Mouse (Mus musculus) spleen, adult 2 months (tissue): ENCODE measurements around the gene Fubp1.

Source experiments
- CTCF ChIP-seq: fragments of 200-500 bp; IDR thresholded peaks from 2 replicates; pipeline ENCODE4 v1.5.1; 2011; ENCODE audit warnings: mild to moderate bottlenecking, inconsistent platforms; ENCODE audit not compliant: insufficient read depth, insufficient read length, insufficient replicate concordance; ENCODE audit errors: extremely low read depth
- POLR2A ChIP-seq: fragments of 200-500 bp; IDR thresholded peaks from 2 replicates; pipeline ENCODE4 v1.6.1; 2011; ENCODE audit warnings: low read depth, low read length, inconsistent platforms

DNA sequence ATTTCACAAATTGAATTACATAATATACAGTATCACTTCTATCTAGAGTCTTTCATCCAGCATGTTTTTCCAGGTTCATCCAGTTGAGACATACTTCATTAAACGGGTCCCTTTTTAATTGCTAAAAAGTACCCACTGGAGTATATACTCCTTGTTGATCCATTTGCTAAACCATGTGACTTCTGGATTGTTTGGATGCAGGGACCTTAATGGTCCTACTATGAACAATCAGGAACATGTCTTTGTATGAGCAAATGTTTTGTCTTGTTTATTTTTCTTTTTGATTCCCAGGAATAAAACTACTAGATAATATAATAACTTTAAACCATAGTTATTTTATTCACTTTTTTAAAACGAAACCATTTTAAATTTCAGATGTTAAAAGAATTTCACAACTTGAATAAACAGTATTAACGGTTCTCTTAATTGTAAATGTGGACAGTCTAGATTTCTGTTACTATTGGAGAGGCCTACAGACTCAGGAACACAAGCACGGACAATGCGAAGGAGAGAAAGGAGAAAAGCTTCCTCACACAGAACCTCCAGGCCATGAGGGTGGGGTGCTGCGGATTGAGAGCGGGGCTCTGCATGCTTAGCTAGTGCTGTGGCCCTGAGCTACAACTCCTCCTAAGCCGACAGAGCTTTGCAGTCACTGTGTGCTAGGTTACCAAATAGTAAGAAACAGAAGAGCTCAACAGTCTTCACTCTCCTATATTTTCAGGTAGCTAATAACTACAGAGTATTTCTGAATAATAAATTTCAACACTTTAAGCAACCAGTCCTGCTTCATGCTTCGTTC is 19.3 kb upstream of the Fubp1 start:
- TF ChIP-seq CTCF (no peak), POLR2A (no peak)
